Mouse (Mus musculus): ENCODE measurements around the gene Rasgef1a. TPM values are rescaled to one million over a fixed set of nuclear protein-coding genes. Genes with fewer than 3 reads are reported as not detected.

Gene Rasgef1a
- polyA plus RNA-seq, 1 experiment from 2014 or later, result 0.10 TPM

DNA sequence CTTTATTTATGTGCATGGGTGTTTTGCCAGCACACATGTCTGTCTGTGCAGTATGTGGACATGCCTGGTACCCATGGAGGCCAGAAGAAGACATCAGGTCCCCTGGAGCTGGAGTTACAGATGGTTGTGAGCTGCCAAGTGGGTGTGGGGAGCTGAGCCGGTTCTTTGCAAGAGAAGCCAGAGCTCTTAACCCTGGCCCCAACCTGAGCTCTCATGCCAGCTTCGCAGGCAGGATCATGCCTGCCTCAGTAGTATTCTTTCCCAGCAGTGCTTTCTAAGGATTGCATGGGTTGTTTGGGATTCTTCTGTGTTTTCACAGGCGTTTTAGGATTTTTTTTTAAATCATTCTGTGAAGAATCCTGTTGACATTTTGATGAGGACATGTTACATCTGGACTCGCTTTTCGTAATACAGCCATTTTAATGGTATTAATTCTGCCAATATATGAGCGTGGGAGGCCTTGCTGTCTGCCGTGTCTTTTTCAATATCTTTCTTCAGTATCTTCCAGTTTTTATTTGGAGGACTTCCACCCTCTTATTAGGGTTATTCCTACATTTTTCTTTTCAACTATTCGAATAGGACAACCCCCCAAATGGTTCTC, 86.6 kb downstream of the Rasgef1a start:
- H3K9ac ChIP-seq, result no peak overlapping the region
- no peak overlapping the region for H3K27ac ChIP-seq
- H3K27me3 ChIP-seq, result no peaks in the 10 kb centered on the region
- ATAC-seq (ENCODE audit: insufficient number of reproducible peaks, insufficient read depth, low FRiP score, low TSS enrichment, low read depth), result no peak
- H3K4me2 ChIP-seq, result no peak overlapping the region
- WGBS, result 72% methylated on average over 8 of the region's 8 CpGs
- H3K36me3 ChIP-seq, result no peaks in the 10 kb centered on the region
- H3K4me3 ChIP-seq, result no peak overlapping the region
- H3K9me3 ChIP-seq, result no peaks in the 10 kb centered on the region
- no peaks in the 10 kb centered on the region for H3K4me1 ChIP-seq

GRCm38 (mm10) chr6:118099311-118099802, 88.1 kb downstream of the Rasgef1a start:
- no peak overlapping the region for H3K27ac ChIP-seq
- H3K9me3 ChIP-seq, result no peaks in the 10 kb centered on the region
- no peak overlapping the region for H3K4me3 ChIP-seq
- H3K9ac ChIP-seq, result no peak overlapping the region
- H3K36me3 ChIP-seq, result no peaks in the 10 kb centered on the region
- no peak overlapping the region for H3K4me2 ChIP-seq
- H3K27me3 ChIP-seq, result no peaks in the 10 kb centered on the region
- 36% methylated on average over 2 of the region's 2 CpGs for WGBS
- ATAC-seq (ENCODE audit: insufficient number of reproducible peaks, insufficient read depth, low FRiP score, low TSS enrichment, low read depth), result no peak
- no peaks in the 10 kb centered on the region for H3K4me1 ChIP-seq

DNA sequence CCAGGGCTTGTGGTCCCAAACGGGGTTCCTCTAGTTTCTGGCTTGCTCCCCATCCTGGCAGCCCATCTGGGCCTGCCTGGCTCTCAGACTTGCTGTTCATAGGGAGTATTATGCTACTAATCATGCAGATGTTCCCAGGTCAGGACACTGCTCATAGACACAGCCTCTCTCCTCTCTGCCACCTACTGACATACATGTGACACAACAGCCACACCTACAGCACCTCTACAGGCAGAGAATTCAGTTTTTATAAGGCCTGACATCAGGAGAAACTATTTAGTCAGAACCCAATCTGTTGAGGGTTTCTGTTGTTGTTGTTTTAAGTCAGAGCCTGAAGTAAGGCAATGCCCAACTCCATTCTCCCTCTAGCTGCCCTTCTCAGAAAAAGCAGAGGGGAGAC, 100.6 kb downstream of the Rasgef1a start:
- Histone ChIP-seq H3K4me2 (no peak overlapping the region), H3K9me3 (no peaks in the 10 kb centered on the region), H3K4me1 (no peaks in the 10 kb centered on the region), H3K9ac (no peak overlapping the region), H3K36me3 (peaks cover 34% of the 10 kb centered on the region), H3K27ac (no peak overlapping the region), H3K27me3 (no peaks in the 10 kb centered on the region), H3K4me3 (no peak overlapping the region)
- WGBS, result 44% methylated on average over 1 of the region's 1 CpGs
- no peak for ATAC-seq (ENCODE audit: insufficient number of reproducible peaks, insufficient read depth, low FRiP score, low TSS enrichment, low read depth)

GRCm38 (mm10) chr6:118122767-118123166, 111.5 kb downstream of the Rasgef1a start:
- Histone ChIP-seq H3K27me3 (no peaks in the 10 kb centered on the region), H3K4me2 (no peak overlapping the region), H3K9me3 (no peaks in the 10 kb centered on the region), H3K4me3 (no peak overlapping the region), H3K4me1 (no peaks in the 10 kb centered on the region), H3K36me3 (peaks cover 37% of the 10 kb centered on the region), H3K9ac (no peak overlapping the region), H3K27ac (no peak overlapping the region)
- 84% methylated on average over 1 of the region's 1 CpGs for WGBS
- ATAC-seq (ENCODE audit: insufficient number of reproducible peaks, insufficient read depth, low FRiP score, low TSS enrichment, low read depth), result no peak

- H3K4me1 ChIP-seq, result peaks cover 9% of the 10 kb centered on the region
- no peak overlapping the region for H3K4me3 ChIP-seq
- H3K9me3 ChIP-seq, result no peaks in the 10 kb centered on the region
- H3K27ac ChIP-seq, result no peak overlapping the region
- H3K36me3 ChIP-seq, result peaks cover 29% of the 10 kb centered on the region
- no peak overlapping the region for H3K4me2 ChIP-seq
- no peaks in the 10 kb centered on the region for H3K27me3 ChIP-seq
- H3K9ac ChIP-seq, result no peak overlapping the region
- ATAC-seq (ENCODE audit: insufficient number of reproducible peaks, insufficient read depth, low FRiP score, low TSS enrichment, low read depth), result no peak
These were observed 115.3 kb downstream of the Rasgef1a start for GRCm38 (mm10) chr6:118126577-118126976.

DNA sequence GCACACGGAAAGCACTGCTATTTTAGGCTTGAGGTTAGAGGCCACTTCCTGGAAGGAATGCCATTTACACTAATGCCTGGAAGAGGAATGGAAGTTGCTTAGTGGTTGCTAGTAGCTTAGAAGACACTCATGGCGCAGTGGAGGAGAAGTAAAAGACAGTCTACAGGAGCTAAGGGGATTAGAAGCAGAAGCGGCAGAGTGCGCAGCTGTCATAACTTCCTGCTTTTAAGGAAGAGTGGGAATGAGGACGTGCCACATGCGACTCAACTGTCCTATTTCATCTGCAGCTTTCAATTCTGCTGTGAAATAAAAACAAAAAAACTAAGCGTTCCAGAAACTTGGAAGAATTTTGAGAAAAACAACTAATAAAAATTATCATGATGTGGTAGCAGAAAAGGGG, 116.0 kb downstream of the Rasgef1a start:
- H3K27me3 ChIP-seq, result no peaks in the 10 kb centered on the region
- H3K36me3 ChIP-seq, result peaks cover 22% of the 10 kb centered on the region
- H3K9ac ChIP-seq, result no peak overlapping the region
- no peaks in the 10 kb centered on the region for H3K9me3 ChIP-seq
- ATAC-seq (ENCODE audit: insufficient number of reproducible peaks, insufficient read depth, low FRiP score, low TSS enrichment, low read depth), result no peak
- 75% methylated on average over 7 of the region's 7 CpGs for WGBS
- no peak overlapping the region for H3K4me2 ChIP-seq
- H3K4me1 ChIP-seq, result peaks cover 9% of the 10 kb centered on the region
- no peak overlapping the region for H3K4me3 ChIP-seq
- no peak overlapping the region for H3K27ac ChIP-seq

DNA sequence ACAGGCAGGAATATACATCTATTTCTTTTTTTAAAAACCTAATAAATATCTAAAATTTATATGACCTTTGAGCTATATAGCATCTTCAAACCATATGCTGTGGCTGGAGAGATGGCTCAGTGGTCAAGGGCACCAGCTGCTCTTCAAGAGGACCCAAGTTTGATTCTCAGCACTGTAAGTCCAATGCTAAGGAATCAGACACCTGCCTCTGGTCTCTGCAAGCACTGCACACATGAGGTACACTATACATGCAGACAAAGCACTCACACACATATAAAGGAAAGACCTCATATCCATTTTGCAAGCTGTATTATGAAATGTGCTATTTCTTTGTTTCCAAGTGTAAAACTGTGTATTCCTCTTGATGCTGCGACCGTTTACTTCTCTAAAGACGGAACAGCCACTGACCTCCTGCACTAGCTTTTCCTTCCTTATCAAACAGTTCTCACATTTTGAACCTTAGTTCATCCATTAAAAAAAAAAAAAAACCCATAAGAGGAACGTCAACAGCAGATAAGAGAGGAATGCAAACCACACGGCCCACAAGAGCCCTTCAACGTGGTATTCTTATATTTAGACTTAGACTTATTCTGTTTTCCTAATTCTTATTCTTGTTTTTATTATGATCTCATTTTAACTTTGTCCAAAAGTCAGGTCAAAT, 116.7 kb downstream of the Rasgef1a start:
- Histone ChIP-seq H3K9me3 (no peaks in the 10 kb centered on the region), H3K36me3 (peaks cover 15% of the 10 kb centered on the region), H3K4me1 (peaks cover 9% of the 10 kb centered on the region), H3K4me3 (no peak overlapping the region), H3K27me3 (no peaks in the 10 kb centered on the region), H3K4me2 (no peak overlapping the region), H3K9ac (no peak overlapping the region), H3K27ac (no peak overlapping the region)
- WGBS, result 73% methylated on average over 6 of the region's 6 CpGs
- no peak for ATAC-seq (ENCODE audit: insufficient number of reproducible peaks, insufficient read depth, low FRiP score, low TSS enrichment, low read depth)

DNA sequence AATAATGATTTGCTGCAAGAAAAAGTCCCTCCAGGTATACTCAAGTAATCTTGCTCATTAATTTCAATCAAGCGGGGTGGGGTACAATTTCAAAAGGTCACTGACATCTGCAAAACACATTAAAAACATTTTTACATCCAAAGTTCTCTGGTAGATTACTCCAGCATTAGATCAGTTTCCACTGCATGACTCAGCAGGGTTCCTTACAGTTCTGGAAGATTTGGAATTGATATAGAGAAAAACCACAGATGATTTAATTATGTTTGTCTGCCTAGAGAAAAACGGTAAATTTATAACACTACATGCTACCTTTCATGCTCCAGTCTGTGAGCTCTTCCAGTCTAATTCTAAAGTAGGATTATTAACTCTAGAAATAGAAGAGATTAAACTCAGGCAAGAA, 118.8 kb downstream of the Rasgef1a start:
- no peak overlapping the region for H3K9ac ChIP-seq
- H3K27ac ChIP-seq, result no peak overlapping the region
- H3K4me1 ChIP-seq, result peaks cover 9% of the 10 kb centered on the region
- no peaks in the 10 kb centered on the region for H3K9me3 ChIP-seq
- H3K36me3 ChIP-seq, result peaks cover 3% of the 10 kb centered on the region
- H3K4me2 ChIP-seq, result no peak overlapping the region
- no peaks in the 10 kb centered on the region for H3K27me3 ChIP-seq
- no peak for ATAC-seq (ENCODE audit: insufficient number of reproducible peaks, insufficient read depth, low FRiP score, low TSS enrichment, low read depth)
- 37% methylated on average over 2 of the region's 2 CpGs for WGBS
- no peak overlapping the region for H3K4me3 ChIP-seq

GRCm38 (mm10) chr6:118134461-118134860, 123.2 kb downstream of the Rasgef1a start:
- no peaks in the 10 kb centered on the region for H3K27me3 ChIP-seq
- H3K9ac ChIP-seq, result no peak overlapping the region
- no peak for ATAC-seq (ENCODE audit: insufficient number of reproducible peaks, insufficient read depth, low FRiP score, low TSS enrichment, low read depth)
- H3K9me3 ChIP-seq, result no peaks in the 10 kb centered on the region
- WGBS, result 35% methylated on average over 1 of the region's 1 CpGs
- no peak overlapping the region for H3K27ac ChIP-seq
- H3K4me1 ChIP-seq, result peaks cover 5% of the 10 kb centered on the region
- no peak overlapping the region for H3K4me2 ChIP-seq
- no peaks in the 10 kb centered on the region for H3K36me3 ChIP-seq
- H3K4me3 ChIP-seq, result no peak overlapping the region

DNA sequence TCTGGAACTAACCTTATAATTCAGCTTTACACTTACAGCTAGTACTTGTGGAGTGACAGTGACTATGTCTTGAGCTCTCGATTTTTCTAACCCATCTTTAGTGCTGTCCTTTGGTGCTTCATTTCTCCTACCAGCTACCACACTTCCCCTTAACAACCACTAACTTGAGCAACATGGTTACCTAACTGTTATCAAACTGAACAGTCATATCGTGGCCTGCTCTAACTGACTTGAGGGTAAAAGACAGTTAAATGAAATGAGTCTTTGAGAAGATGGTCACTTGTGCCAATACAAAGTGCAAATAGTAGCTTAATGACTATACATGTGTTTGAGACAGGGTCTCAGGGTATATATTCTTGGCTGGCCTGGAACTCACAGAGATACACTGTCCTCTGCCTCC, 125.9 kb downstream of the Rasgef1a start:
- ATAC-seq (ENCODE audit: insufficient number of reproducible peaks, insufficient read depth, low FRiP score, low TSS enrichment, low read depth), result no peak
- no peak overlapping the region for H3K4me3 ChIP-seq
- H3K9me3 ChIP-seq, result no peaks in the 10 kb centered on the region
- peaks cover 2% of the 10 kb centered on the region; the same call in 1 of the 2 replicates for H3K4me1 ChIP-seq
- no peaks in the 10 kb centered on the region for H3K36me3 ChIP-seq
- WGBS, result 82% methylated on average over 2 of the region's 2 CpGs
- no peaks in the 10 kb centered on the region for H3K27me3 ChIP-seq
- H3K27ac ChIP-seq, result no peak overlapping the region
- H3K9ac ChIP-seq, result no peak overlapping the region
- no peak overlapping the region for H3K4me2 ChIP-seq

GRCm38 (mm10) chr6:118138731-118139709, 127.8 kb downstream of the Rasgef1a start, which contains the start of gene Csgalnact2:
TSS of gene Csgalnact2 (minus strand) at chr6:118139140.
- no peaks in the 10 kb centered on the region for H3K27me3 ChIP-seq
- H3K9ac ChIP-seq, result peak within 1 kb of the TSS; percentile 84
- 5% methylated on average over 63 of the region's 66 CpGs for WGBS
- H3K4me2 ChIP-seq, result peak within 1 kb of the TSS; percentile 77
- H3K27ac ChIP-seq, result peak within 1 kb of the TSS; percentile 85
- peak within 1 kb of the TSS; percentile 76 for H3K4me3 ChIP-seq
- no peaks in the 10 kb centered on the region for H3K9me3 ChIP-seq
- no peaks in the 10 kb centered on the region for H3K36me3 ChIP-seq
- peaks cover 2% of the 10 kb centered on the region; the same call in 1 of the 2 replicates for H3K4me1 ChIP-seq
- peak; percentile 97 for ATAC-seq (ENCODE audit: insufficient number of reproducible peaks, insufficient read depth, low FRiP score, low TSS enrichment, low read depth)
